Mouse (Mus musculus) limb, embryonic 14.5 days (tissue): ENCODE results near the gene Tssk4. TPM values are rescaled to one million over a fixed set of nuclear protein-coding genes. Genes with fewer than 3 reads are reported as not detected.

Experiments
- ATAC-seq: fragments of 200-750 bp; cut with Nextera tagmentation; 2 replicates; pipeline ENCODE4 v1.8.0; 2017; ENCODE audit warnings: low read depth, moderate number of reproducible peaks, moderate TSS enrichment; ENCODE audit not compliant: low FRiP score
- DNase-seq: peaks from one replicate; pipeline ENCODE4 v3.0.0-alpha.2; 2015; ENCODE audit warnings: low spot score
- H3K27ac ChIP-seq: fragments of 300-500 bp; sonication (generic); replicated peaks from 2 replicates; pipeline ENCODE4 v1.5.1; 2014; ENCODE audit warnings: low read depth, mild to moderate bottlenecking, low read length, moderate library complexity, mixed read lengths
- H3K27me3 ChIP-seq: fragments of 300-500 bp; sonication (generic); 2 replicates; pipeline ENCODE4 v1.6.1; 2014; ENCODE audit warnings: low read length, mixed read lengths; ENCODE audit not compliant: control insufficient read depth, insufficient read depth
- H3K36me3 ChIP-seq: fragments of 300-500 bp; sonication (generic); 2 replicates; pipeline ENCODE4 v1.6.1; 2014; ENCODE audit warnings: mild to moderate bottlenecking, low read length, moderate library complexity, mixed read lengths; ENCODE audit not compliant: control insufficient read depth, insufficient read depth
- H3K4me1 ChIP-seq: fragments of 300-500 bp; sonication (generic); 2 replicates; pipeline ENCODE4 v1.6.1; 2014; ENCODE audit warnings: antibody characterized with exemption, low read length, mixed read lengths; ENCODE audit not compliant: control insufficient read depth, insufficient read depth
- H3K4me2 ChIP-seq: fragments of 300-500 bp; sonication (generic); replicated peaks from 2 replicates; pipeline ENCODE4 v1.6.1; 2014; ENCODE audit warnings: low read depth, mild to moderate bottlenecking, low read length, moderate library complexity; ENCODE audit not compliant: severe bottlenecking
- H3K4me3 ChIP-seq: fragments of 300-500 bp; sonication (generic); replicated peaks from 2 replicates; pipeline ENCODE4 v1.5.1; 2014; ENCODE audit warnings: low read length
- H3K9ac ChIP-seq: fragments of 300-500 bp; sonication (generic); 2 replicates; pipeline ENCODE4 v1.6.1; 2014; ENCODE audit warnings: mild to moderate bottlenecking, low read depth, low read length, moderate library complexity; ENCODE audit not compliant: severe bottlenecking
- H3K9me3 ChIP-seq: fragments of 300-500 bp; sonication (generic); 2 replicates; pipeline ENCODE4 v1.6.1; 2016; ENCODE audit warnings: low read length; ENCODE audit not compliant: control insufficient read depth
- POLR2A ChIP-seq: fragments of 200-500 bp; IDR thresholded peaks from 2 replicates; pipeline ENCODE4 v1.8.0; 2012; ENCODE audit warnings: inconsistent platforms, mild to moderate bottlenecking, moderate library complexity, borderline replicate concordance; ENCODE audit not compliant: insufficient read depth, insufficient read length; ENCODE audit errors: extremely low read depth
- WGBS: fragments of 180-500 bp; shearing (Covaris S2); extraction: QIAGEN DNeasy Blood & Tissue Kit; methylation state at CpG from one replicate; pipeline ENCODE4 v1.1.7; 2014; 5-methylcytosine and 5-hydroxymethylcytosine counted together
- polyA plus RNA-seq, 2 experiments: library from polyadenylated mRNA; depleted of rRNA in 1 of 2; stranded (reverse) in 1 of 2; unstranded in 1 of 2; fragments of >200 nt; fragmentation: Nextera tagmentation in 1 of 2; extraction: Ambion mirVana in 1 of 2; gene quantifications; 2 replicates each; pipeline versions ENCODE4 v1.2.1 to v1.2.3; 2012 to 2014

The Tssk4 gene
- polyA plus RNA-seq, 2 experiments = 1.4 to 3.3 TPM

- peak within 1 kb of the TSS; percentile 67 for H3K27ac ChIP-seq
Observed at GRCm38 (mm10) chr14:55635523-55636007, 14.4 kb upstream of the Tssk4 start, which contains the start of gene Ipo4. Gene Ipo4, minus strand, starts transcription at chr14:55635957.

GRCm38 (mm10) chr14:55637795-55638194 lies 12.2 kb upstream of the Tssk4 start, which contains the start of gene Gm49378:
Gene Gm49378, minus strand, starts transcription at chr14:55637895.
- no peak within 1 kb of the TSS for H3K9ac ChIP-seq
- no peak within 1 kb of the TSS for H3K4me3 ChIP-seq
- DNase-seq = no peak
- no peaks in the 10 kb centered on the region for H3K27me3 ChIP-seq
- 97% methylated on average over 9 of the region's 9 CpGs for WGBS
- ATAC-seq = no peak
- no peak for TF ChIP-seq POLR2A
- H3K9me3 ChIP-seq = no peaks in the 10 kb centered on the region
- H3K27ac ChIP-seq = no peak within 1 kb of the TSS
- peaks cover 61% of the 10 kb centered on the region for H3K36me3 ChIP-seq
- no peak within 1 kb of the TSS for H3K4me2 ChIP-seq
- H3K4me1 ChIP-seq = peaks cover 8% of the 10 kb centered on the region

More at GRCm38 (mm10) chr14:55635523-55636007, 14.4 kb upstream of the Tssk4 start, which contains the start of gene Ipo4:
- H3K4me3 ChIP-seq = peak within 1 kb of the TSS; percentile 77
- no peak for TF ChIP-seq POLR2A
- H3K36me3 ChIP-seq = peaks cover 75% of the 10 kb centered on the region
- DNase-seq (peak; percentile 94), ATAC-seq (peak; percentile 87)
- peak within 1 kb of the TSS; percentile 88 for H3K4me2 ChIP-seq
- WGBS = 2% methylated on average over 28 of the region's 33 CpGs
- peaks cover 3% of the 10 kb centered on the region; the same call in 1 of the 2 replicates for H3K4me1 ChIP-seq
- H3K9ac ChIP-seq = peak within 1 kb of the TSS; percentile 76
- H3K9me3 ChIP-seq = no peaks in the 10 kb centered on the region
- no peaks in the 10 kb centered on the region for H3K27me3 ChIP-seq

- 94% methylated on average over 14 of the region's 14 CpGs for WGBS
- Histone ChIP-seq H3K27me3 (no peaks in the 10 kb centered on the region), H3K9me3 (no peaks in the 10 kb centered on the region), H3K36me3 (peaks cover 47% of the 10 kb centered on the region), H3K9ac (no peak overlapping the region), H3K4me3 (no peak overlapping the region), H3K27ac (no peak overlapping the region), H3K4me1 (peaks cover 13% of the 10 kb centered on the region), H3K4me2 (no peak overlapping the region)
- ATAC-seq = no peak
- no peak for TF ChIP-seq POLR2A
- no peak for DNase-seq
Observed at GRCm38 (mm10) chr14:55640816-55641215, 9.2 kb upstream of the Tssk4 start.

GRCm38 (mm10) chr14:55641291-55641690 lies 8.7 kb upstream of the Tssk4 start:
- H3K4me1 ChIP-seq = peaks cover 13% of the 10 kb centered on the region
- H3K9me3 ChIP-seq = no peaks in the 10 kb centered on the region
- WGBS = 98% methylated on average over 13 of the region's 13 CpGs
- no peak for DNase-seq
- TF ChIP-seq POLR2A = no peak
- H3K4me2 ChIP-seq = no peak overlapping the region
- H3K4me3 ChIP-seq = no peak overlapping the region
- no peak for ATAC-seq
- H3K27me3 ChIP-seq = no peaks in the 10 kb centered on the region
- peaks cover 48% of the 10 kb centered on the region for H3K36me3 ChIP-seq
- no peak overlapping the region for H3K27ac ChIP-seq
- no peak overlapping the region for H3K9ac ChIP-seq

GRCm38 (mm10) chr14:55642679-55643059 lies 7.3 kb upstream of the Tssk4 start:
- TF ChIP-seq POLR2A = no peak
- 19% methylated on average over 8 of the region's 8 CpGs for WGBS
- Histone ChIP-seq H3K9ac (peak overlapping the region; percentile 91), H3K4me2 (peak overlapping the region; percentile 81), H3K4me1 (peaks cover 13% of the 10 kb centered on the region), H3K27ac (peak overlapping the region; percentile 97), H3K27me3 (no peaks in the 10 kb centered on the region), H3K9me3 (no peaks in the 10 kb centered on the region), H3K36me3 (peaks cover 46% of the 10 kb centered on the region), H3K4me3 (peak overlapping the region; percentile 77)
- 0 out of 2 replicates have a peak, but pooled peaks have one; percentile 2 for ATAC-seq
- no peak for DNase-seq
